Mouse (Mus musculus) liver, embryonic 15.5 days (tissue): ENCODE results near the gene Gngt2. TPM values are rescaled to one million over a fixed set of nuclear protein-coding genes. Genes with fewer than 3 reads are reported as not detected.

Source experiments
- ATAC-seq: fragments of 200-750 bp; cut with Nextera tagmentation; 2 replicates; pipeline ENCODE4 v1.8.0; 2017; ENCODE audit warnings: moderate number of reproducible peaks, mild to moderate bottlenecking, moderate library complexity; ENCODE audit not compliant: insufficient read depth
- H3K27ac ChIP-seq: fragments of 300-500 bp; sonication (generic); replicated peaks from 2 replicates; pipeline ENCODE4 v1.5.1; 2015; ENCODE audit warnings: mild to moderate bottlenecking, inconsistent platforms
- H3K27me3 ChIP-seq: fragments of 300-500 bp; sonication (generic); 2 replicates; pipeline ENCODE4 v1.6.1; 2015; ENCODE audit warnings: mild to moderate bottlenecking, inconsistent platforms
- H3K36me3 ChIP-seq: fragments of 300-500 bp; sonication (generic); replicated peaks from 2 replicates; pipeline ENCODE4 v1.6.1; 2015; ENCODE audit warnings: moderate library complexity, mild to moderate bottlenecking, inconsistent platforms
- H3K4me1 ChIP-seq: fragments of 300-500 bp; sonication (generic); replicated peaks from 2 replicates; pipeline ENCODE4 v1.6.1; 2015; ENCODE audit warnings: inconsistent platforms
- H3K4me2 ChIP-seq: fragments of 300-500 bp; sonication (generic); 2 replicates; pipeline ENCODE4 v1.6.1; 2015; ENCODE audit warnings: moderate library complexity, mild to moderate bottlenecking, inconsistent platforms
- H3K4me3 ChIP-seq: fragments of 300-500 bp; sonication (generic); replicated peaks from 2 replicates; pipeline ENCODE4 v1.5.1; 2015; ENCODE audit warnings: mild to moderate bottlenecking, inconsistent platforms
- H3K9ac ChIP-seq: fragments of 300-500 bp; sonication (generic); 2 replicates; pipeline ENCODE4 v1.6.1; 2015; ENCODE audit warnings: moderate library complexity, mild to moderate bottlenecking, inconsistent platforms
- H3K9me3 ChIP-seq: fragments of 300-500 bp; sonication (generic); replicated peaks from 2 replicates; pipeline ENCODE4 v1.6.1; 2016; ENCODE audit warnings: inconsistent platforms
- WGBS: fragments of 180-500 bp; shearing (Covaris S2); methylation state at CpG from one replicate; pipeline ENCODE4 v1.1.7; 2015; ENCODE audit warnings: mixed read lengths; ENCODE audit not compliant: insufficient replicate concordance; 5-methylcytosine and 5-hydroxymethylcytosine counted together
- polyA plus RNA-seq: library from polyadenylated mRNA; unstranded; fragments of >200 nt; fragmentation: Nextera tagmentation; extraction: Ambion mirVana; gene quantifications from 2 replicates; pipeline ENCODE4 v1.2.1, GENCODE M21; 2015

Gngt2 gene
- polyA plus RNA-seq, 1 experiment from 2014 or later: 20.1 TPM

DNA sequence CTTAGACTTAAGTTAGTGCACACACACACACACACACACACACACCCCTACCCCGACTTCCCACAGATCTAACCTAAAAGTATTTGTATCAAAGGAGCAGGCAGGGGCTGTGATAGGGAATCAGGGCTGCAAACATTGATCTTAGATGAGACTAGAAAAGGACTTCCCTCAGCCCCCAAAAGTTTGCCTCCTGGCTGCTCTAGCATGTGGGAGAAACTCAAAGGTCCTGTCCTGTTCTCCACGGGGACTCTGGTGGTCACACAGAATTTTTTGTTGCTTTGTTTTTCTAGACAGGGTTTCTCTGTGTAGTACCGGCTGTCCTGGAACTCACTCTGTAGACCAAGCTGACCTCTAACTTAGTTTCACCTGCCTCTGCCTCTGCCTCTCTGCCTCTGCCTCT is 11.4 kb upstream of the Gngt2 start:
- Histone ChIP-seq H3K4me2 (peak overlapping the region; percentile 98), H3K27ac (peak overlapping the region; percentile 84), H3K4me1 (peaks cover 77% of the 10 kb centered on the region), H3K36me3 (peaks cover 6% of the 10 kb centered on the region), H3K4me3 (peak overlapping the region; percentile 76), H3K27me3 (peaks cover 47% of the 10 kb centered on the region), H3K9ac (peak overlapping the region; percentile 91), H3K9me3 (no peaks in the 10 kb centered on the region)
- no peak for ATAC-seq
- WGBS: 55% methylated on average over 3 of the region's 3 CpGs

DNA sequence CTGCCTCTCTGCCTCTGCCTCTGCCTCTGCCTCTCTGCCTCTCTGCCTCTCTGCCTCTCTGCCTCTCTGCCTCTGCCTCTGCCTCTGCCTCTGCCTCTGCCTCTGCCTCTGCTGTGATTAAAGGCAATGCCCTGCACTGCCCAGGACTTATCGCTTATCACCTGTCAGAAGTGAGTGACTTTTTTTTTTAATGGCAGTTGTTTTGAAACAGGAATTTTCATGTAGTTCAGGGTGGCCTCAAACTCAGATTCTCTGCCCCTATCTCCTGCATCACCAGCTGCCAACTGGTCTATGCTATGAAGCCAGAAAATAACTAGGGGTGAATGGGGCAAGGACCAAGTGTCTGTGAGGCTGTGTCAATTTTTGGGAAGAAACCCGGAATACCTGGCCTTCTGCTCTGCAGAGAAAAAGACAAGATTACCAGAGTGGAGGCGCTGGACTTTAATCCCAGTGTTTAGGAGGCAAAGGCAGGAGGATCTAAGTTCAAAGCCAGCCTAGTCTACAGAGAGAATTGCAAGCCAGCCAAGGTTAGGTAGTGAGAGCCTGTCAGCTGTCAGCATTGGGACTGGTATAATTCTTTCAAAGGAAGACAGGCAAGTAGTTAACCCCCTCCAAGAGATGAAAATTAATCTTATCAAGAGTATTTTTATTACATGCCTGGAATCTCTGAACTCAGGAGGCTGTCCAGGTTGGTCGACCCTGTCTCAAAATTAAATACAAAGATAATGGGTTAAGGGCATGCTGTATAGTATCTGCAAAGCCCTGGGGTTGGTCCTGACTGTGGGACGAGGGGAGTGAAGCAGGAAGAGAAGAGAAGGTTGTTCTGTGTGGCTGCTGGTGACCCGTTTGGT is 10.5 kb upstream of the Gngt2 start:
- peak overlapping the region; percentile 84 for H3K27ac ChIP-seq
- WGBS: 35% methylated on average over 6 of the region's 6 CpGs
- peak overlapping the region; percentile 76 for H3K4me3 ChIP-seq
- H3K9ac ChIP-seq: peak overlapping the region; percentile 45
- no peaks in the 10 kb centered on the region for H3K9me3 ChIP-seq
- H3K27me3 ChIP-seq: peaks cover 56% of the 10 kb centered on the region
- ATAC-seq: no peak
- H3K4me2 ChIP-seq: peak overlapping the region; percentile 98
- peaks cover 86% of the 10 kb centered on the region for H3K4me1 ChIP-seq
- peaks cover 15% of the 10 kb centered on the region for H3K36me3 ChIP-seq

DNA sequence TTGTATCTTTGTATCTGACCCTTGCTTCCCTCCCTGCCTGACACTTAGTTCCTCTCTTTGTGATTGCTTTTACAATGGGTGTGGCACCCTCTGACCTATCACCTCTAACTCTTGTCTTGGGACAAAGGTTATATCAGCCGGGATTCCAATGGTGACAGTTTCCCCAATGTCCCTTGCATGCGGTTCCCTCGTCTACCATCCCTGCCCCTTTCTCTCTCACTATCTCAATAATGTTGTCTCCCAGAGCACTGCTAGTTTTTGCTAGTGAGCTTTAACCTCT is 9.9 kb upstream of the Gngt2 start:
- WGBS: 7% methylated on average over 3 of the region's 3 CpGs
- peaks cover 61% of the 10 kb centered on the region for H3K27me3 ChIP-seq
- H3K36me3 ChIP-seq: peaks cover 16% of the 10 kb centered on the region
- H3K4me1 ChIP-seq: peaks cover 84% of the 10 kb centered on the region
- H3K4me2 ChIP-seq: peak overlapping the region; percentile 98
- peak overlapping the region; percentile 84 for H3K27ac ChIP-seq
- ATAC-seq: no peak
- no peaks in the 10 kb centered on the region for H3K9me3 ChIP-seq
- H3K4me3 ChIP-seq: peak overlapping the region; percentile 76
- peak overlapping the region; percentile 45 for H3K9ac ChIP-seq

DNA sequence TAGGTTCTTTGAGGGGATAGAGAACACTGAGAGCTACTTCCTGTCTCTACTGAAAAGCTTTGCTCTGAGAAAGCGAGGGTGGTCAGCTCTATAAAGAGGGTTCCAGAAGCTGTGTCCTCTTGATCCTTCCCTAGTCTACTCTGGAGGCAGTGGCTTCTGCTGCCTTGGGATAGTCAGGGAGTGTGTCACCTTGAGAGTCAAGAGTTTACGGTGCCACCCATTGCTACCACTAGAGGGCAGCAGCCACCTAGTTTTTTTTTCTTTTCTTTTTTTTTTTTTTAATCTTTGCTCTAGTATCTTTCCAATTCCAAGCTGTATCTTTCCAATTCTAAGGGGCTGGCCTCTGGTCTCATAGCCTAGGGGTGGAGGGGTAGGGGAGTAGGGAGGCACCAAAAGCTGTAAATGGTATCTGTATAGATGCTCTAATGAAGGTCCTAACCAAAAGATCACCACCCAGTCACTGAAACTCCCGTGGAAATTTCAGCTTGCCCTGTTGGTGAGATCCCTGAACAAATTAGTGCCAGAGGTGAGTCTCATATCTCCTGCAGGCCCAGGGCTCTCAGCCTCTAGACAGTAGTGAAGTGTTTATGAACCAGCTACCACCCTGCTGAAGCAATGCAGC is 9.4 kb upstream of the Gngt2 start:
- peak overlapping the region; percentile 98 for H3K4me2 ChIP-seq
- peak overlapping the region; percentile 45 for H3K9ac ChIP-seq
- H3K4me3 ChIP-seq: peak overlapping the region; percentile 76
- WGBS: 14% methylated on average over 3 of the region's 3 CpGs
- H3K36me3 ChIP-seq: peaks cover 16% of the 10 kb centered on the region
- H3K4me1 ChIP-seq: peaks cover 81% of the 10 kb centered on the region
- H3K27ac ChIP-seq: peak overlapping the region; percentile 84
- no peaks in the 10 kb centered on the region for H3K9me3 ChIP-seq
- H3K27me3 ChIP-seq: peaks cover 66% of the 10 kb centered on the region
- ATAC-seq: no peak

DNA sequence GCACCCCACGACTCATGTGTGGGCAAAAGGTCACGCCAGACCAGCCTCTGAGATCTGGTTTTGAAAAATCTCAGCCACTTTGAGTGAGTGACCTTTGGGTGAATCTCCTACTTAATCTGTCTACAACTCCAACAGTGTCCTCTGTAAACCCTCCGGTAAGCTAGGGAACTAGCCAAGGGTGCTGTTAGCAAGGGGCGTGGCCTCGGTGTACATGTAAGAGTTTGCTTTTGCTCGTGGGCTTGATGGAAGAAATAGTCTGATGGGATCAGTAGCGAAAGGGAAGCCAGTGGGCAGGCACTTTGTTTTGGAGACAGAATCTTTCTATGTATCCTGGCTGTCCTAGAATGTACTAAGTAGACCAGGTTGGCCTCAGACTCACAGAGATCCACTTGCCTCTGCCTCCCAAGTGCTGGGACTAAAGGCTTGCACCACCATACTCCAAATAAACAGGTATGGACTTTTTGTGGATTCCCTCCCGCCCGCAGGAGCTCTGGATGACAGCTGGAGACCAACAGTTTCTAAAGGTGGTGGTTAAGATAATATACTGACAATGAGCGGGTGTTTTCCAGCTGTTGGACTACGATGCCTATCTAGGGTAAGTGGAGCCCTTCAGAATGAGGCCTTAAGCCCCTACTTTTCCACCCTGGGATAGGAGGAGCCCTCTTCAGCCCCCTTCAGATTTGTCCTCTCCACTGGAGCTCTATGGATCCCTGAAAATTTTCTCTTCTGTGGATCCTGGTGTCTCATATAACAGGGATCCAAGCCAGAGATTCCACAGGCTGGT is 8.6 kb upstream of the Gngt2 start:
- peaks cover 74% of the 10 kb centered on the region for H3K27me3 ChIP-seq
- ATAC-seq: no peak
- H3K4me1 ChIP-seq: peaks cover 85% of the 10 kb centered on the region
- H3K4me2 ChIP-seq: peak overlapping the region; percentile 98
- H3K4me3 ChIP-seq: 0 out of 2 replicates have a peak overlapping the region, but pooled peaks have one; percentile 0
- no peak overlapping the region for H3K9ac ChIP-seq
- H3K36me3 ChIP-seq: peaks cover 16% of the 10 kb centered on the region
- WGBS: 38% methylated on average over 11 of the region's 11 CpGs
- no peak overlapping the region for H3K27ac ChIP-seq
- no peaks in the 10 kb centered on the region for H3K9me3 ChIP-seq

DNA sequence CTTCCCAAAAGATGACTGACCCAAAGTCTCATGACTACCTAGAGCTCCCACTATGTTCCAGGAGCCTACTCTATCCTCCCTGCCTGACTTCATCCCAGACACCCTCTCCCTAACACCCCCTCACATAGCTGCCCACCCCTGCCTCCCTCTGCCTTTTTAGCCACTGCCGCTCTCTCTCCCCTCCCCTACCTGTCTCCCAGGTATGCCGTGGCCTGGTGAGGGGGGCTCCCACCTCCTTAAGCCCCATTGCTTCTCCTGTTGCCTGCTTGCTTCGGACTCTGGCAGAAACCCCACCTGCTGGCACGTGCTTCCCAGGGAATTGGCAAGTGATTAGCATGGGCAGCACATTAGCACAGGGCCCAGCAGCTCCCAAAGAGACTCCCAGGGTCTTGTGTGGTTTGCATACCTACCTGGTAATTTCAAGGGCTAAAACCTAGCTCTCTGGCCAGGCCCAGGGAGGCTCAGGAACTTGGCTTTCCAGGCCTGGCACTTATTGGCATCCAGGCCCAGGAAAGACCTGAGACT is 7.4 kb upstream of the Gngt2 start:
- no peak overlapping the region for H3K9ac ChIP-seq
- peaks cover 16% of the 10 kb centered on the region for H3K36me3 ChIP-seq
- H3K9me3 ChIP-seq: no peaks in the 10 kb centered on the region
- WGBS: 58% methylated on average over 4 of the region's 4 CpGs
- peaks cover 85% of the 10 kb centered on the region for H3K27me3 ChIP-seq
- no peak for ATAC-seq
- H3K4me3 ChIP-seq: no peak overlapping the region
- no peak overlapping the region for H3K27ac ChIP-seq
- no peak overlapping the region for H3K4me2 ChIP-seq
- peaks cover 87% of the 10 kb centered on the region for H3K4me1 ChIP-seq

DNA sequence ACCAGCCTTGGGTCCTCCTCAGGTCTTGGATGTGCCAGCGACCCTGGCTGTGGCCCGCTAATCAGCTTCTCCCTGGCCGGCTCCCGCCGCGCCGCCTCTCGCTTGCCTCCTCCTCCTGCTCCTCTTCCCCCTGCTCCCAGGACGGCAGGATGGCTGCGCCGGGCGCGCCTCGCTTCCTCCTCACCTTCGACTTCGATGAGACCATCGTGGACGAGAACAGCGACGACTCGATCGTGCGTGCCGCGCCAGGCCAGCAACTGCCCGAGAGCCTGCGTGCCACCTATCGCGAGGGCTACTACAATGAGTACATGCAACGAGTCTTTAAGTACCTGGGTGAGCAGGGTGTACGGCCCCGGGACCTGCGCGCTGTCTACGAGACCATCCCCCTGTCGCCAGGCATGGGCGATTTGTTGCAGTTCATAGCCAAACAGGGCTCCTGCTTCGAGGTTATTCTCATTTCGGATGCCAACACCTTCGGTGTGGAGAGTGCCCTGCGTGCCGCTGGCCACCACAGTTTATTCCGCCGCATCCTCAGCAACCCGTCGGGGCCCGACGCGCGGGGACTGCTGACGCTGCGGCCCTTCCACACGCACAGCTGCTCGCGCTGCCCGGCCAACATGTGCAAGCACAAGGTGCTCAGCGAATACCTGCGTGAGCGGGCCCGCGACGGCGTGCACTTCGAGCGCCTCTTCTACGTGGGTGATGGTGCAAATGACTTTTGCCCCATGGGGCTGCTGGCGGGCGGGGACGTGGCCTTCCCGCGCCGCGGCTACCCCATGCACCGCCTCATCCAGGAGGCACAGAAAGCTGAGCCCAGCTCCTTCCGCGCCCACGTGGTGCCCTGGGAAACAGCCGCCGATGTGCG is 6.4 kb upstream of the Gngt2 start:
- Histone ChIP-seq H3K4me2 (peak overlapping the region; percentile 61), H3K9ac (peak overlapping the region; percentile 19; the same call in 1 of the 2 replicates), H3K36me3 (peaks cover 16% of the 10 kb centered on the region), H3K9me3 (no peaks in the 10 kb centered on the region), H3K4me3 (peak overlapping the region; percentile 38), H3K27ac (no peak overlapping the region), H3K4me1 (peaks cover 87% of the 10 kb centered on the region), H3K27me3 (peaks cover 84% of the 10 kb centered on the region)
- no peak for ATAC-seq
- 4% methylated on average over 80 of the region's 80 CpGs for WGBS

DNA sequence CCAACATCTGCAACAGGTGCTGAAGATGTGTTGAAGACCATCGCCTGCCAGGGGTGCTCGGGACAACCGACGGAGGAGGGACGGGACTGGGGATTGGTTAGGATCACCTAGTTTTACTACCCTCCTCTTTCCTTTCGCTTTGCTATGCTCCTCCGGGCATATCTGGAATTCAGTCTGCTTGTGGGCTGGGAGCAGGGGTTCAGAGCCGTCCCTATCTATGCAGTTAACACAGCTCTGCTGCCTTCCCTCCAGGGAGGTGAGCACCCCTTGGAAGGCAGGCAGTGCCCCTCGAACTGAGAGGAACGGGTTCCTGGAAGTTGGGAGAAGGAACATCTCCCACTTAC is 5.8 kb upstream of the Gngt2 start:
- Histone ChIP-seq H3K36me3 (peaks cover 16% of the 10 kb centered on the region), H3K27me3 (peaks cover 85% of the 10 kb centered on the region), H3K27ac (no peak overlapping the region), H3K4me1 (peaks cover 90% of the 10 kb centered on the region), H3K9ac (peak overlapping the region; percentile 19; the same call in 1 of the 2 replicates), H3K4me2 (peak overlapping the region; percentile 61), H3K9me3 (no peaks in the 10 kb centered on the region), H3K4me3 (peak overlapping the region; percentile 38)
- WGBS: 5% methylated on average over 10 of the region's 10 CpGs
- ATAC-seq: no peak

DNA sequence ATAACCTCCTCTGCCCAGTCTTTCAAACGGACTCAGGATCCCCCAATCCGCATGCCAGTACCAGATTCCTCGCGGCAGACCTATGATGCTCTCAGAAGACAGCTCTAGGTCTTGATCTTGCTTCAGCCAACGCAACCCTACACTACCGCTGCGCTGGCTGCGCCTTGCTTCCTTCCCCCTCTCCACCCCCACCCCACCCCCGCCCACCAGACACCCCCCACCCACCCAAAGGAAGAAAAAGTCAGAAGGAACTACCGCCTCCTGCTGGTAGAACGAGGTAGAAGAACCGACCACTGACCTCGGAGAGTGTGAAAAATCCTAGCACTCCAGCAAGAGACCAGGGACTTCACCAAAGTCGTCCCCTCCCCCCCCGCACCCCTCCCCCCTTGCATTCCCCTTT is 5.4 kb upstream of the Gngt2 start:
- Histone ChIP-seq H3K27me3 (peaks cover 83% of the 10 kb centered on the region), H3K9me3 (no peaks in the 10 kb centered on the region), H3K4me2 (peak overlapping the region; percentile 61; the same call in 1 of the 2 replicates), H3K36me3 (peaks cover 16% of the 10 kb centered on the region), H3K9ac (no peak overlapping the region), H3K4me1 (peaks cover 90% of the 10 kb centered on the region), H3K4me3 (peak overlapping the region; percentile 38), H3K27ac (no peak overlapping the region)
- 12% methylated on average over 15 of the region's 15 CpGs for WGBS
- ATAC-seq: no peak

DNA sequence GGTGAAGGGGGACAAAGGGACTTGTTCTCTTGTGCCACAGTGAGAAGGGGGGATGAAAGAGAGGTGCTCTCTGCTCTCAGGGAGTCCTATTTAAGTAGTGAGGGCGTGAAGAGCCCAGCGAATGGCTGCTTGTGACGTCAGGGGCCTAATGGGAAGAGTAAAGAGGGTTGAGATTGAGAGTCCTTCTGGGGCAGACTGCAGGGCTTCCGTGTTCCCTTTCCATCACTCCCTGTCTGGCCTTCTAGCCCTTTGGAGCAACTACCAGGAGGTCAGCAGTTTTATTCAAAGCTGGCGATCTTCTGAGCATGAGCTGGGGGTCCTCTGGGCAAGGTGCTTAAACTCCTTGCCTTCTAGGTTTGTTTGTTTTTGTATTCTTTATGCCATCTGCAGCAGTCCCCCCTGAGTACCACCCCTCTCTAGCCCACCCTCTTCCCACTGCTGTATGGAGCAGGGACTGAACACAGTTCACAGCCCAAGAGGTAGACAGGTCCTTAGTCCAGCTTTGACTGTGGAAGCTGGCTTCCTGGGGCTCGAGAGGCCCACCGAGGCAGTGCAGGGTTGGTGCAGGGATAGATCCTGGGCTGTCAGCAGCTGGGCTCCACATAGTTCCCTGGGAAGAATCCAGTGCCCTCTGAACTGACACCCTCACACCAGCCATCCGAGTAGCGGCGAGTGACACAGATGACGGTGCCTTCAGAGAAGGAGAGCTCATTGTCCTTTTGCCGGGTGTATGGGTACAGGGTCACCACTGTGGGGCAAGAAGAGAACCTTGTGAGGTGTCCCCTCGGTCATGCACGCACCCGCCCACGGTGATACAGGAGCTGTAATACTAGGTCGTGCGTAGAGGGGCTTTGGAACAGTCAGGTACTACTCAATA is 4.6 kb upstream of the Gngt2 start:
- no peak for ATAC-seq
- H3K9me3 ChIP-seq: no peaks in the 10 kb centered on the region
- H3K4me3 ChIP-seq: no peak overlapping the region
- H3K4me2 ChIP-seq: no peak overlapping the region
- H3K4me1 ChIP-seq: peaks cover 87% of the 10 kb centered on the region
- 76% methylated on average over 18 of the region's 18 CpGs for WGBS
- H3K27me3 ChIP-seq: peaks cover 82% of the 10 kb centered on the region
- H3K36me3 ChIP-seq: peaks cover 16% of the 10 kb centered on the region
- H3K9ac ChIP-seq: no peak overlapping the region
- H3K27ac ChIP-seq: no peak overlapping the region
